Mouse (Mus musculus) embryonic fibroblast, embryonic 13.5 days (primary cell): ENCODE results near the gene Twnk. TPM values are rescaled to one million over a fixed set of nuclear protein-coding genes. Genes with fewer than 3 reads are reported as not detected.

ENCODE experiments used
- H3K27ac ChIP-seq: 2 replicates; pipeline ENCODE4 v1.5.1; 2012; ENCODE audit warnings: low read length, control low read depth, inconsistent platforms; ENCODE audit not compliant: insufficient read depth
- H3K4me1 ChIP-seq: 2 replicates; pipeline ENCODE4 v1.6.1; 2011; ENCODE audit warnings: low read length; ENCODE audit not compliant: control insufficient read depth, insufficient read depth
- H3K4me3 ChIP-seq: 2 replicates; pipeline ENCODE4 v1.5.1; 2011; ENCODE audit warnings: mild to moderate bottlenecking, control low read depth, low read length; ENCODE audit not compliant: insufficient read depth
- CTCF ChIP-seq: IDR thresholded peaks from 2 replicates; pipeline ENCODE4 v1.5.1; 2011; ENCODE audit warnings: mild to moderate bottlenecking, control low read depth, low read length, moderate library complexity, borderline replicate concordance; ENCODE audit not compliant: insufficient read depth
- POLR2A ChIP-seq: IDR thresholded peaks from 2 replicates; pipeline ENCODE4 v1.6.1; 2011; ENCODE audit warnings: low read depth, mild to moderate bottlenecking, control low read depth, low read length, moderate library complexity
- polyA plus RNA-seq: library from polyadenylated mRNA; stranded (reverse); fragments of >200 nt; gene quantifications from 2 replicates; pipeline ENCODE4 v1.2.4, GENCODE M21; 2011; ENCODE audit warnings: low read depth; ENCODE audit not compliant: missing spikeins, insufficient read length

Twnk gene
- polyA plus RNA-seq, 1 experiment, result 7.8 TPM

DNA sequence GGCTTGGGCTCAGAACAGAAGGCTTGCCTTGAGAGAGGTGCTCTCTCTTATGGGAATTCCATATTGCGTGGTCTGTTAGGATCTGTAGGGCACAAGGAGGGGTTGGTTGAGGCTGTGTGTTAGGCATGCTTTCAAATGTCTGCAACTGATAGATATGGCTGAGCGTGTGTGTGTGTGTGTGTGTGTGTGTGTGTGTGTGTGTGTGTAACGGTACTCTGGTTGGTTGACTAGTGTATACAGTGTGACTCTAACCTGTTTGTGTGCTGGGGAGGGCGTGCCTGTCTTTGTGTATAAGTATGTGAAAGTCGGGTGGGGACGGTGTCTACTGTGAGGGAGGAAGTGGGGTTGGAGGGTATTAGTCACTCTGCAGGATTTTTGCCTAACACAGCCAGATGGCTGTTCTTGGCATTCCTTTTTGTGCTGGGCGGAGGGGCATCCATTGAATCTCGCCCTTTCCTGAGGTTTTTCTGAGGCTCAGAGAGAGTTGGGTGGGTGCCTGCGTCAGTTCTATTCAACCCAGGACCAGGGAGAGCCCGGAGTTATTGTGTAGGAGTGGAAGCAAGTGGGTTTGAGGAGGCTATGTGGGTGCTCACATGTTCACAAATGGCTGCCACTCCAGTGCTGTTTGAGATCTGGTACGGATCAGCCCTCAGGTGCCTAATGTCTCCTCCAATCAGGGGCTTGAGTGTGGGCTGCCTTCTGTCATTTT is 42.6 kb downstream of the Twnk start:
- TF ChIP-seq POLR2A, result peak; percentile 50; the same call in 1 of the 2 replicates
- TF ChIP-seq CTCF, result no peak
- peak overlapping the region; percentile 98 for H3K27ac ChIP-seq
- H3K4me3 ChIP-seq, result peak overlapping the region; percentile 69
- peaks cover 9% of the 10 kb centered on the region; the same call in 1 of the 2 replicates for H3K4me1 ChIP-seq

DNA sequence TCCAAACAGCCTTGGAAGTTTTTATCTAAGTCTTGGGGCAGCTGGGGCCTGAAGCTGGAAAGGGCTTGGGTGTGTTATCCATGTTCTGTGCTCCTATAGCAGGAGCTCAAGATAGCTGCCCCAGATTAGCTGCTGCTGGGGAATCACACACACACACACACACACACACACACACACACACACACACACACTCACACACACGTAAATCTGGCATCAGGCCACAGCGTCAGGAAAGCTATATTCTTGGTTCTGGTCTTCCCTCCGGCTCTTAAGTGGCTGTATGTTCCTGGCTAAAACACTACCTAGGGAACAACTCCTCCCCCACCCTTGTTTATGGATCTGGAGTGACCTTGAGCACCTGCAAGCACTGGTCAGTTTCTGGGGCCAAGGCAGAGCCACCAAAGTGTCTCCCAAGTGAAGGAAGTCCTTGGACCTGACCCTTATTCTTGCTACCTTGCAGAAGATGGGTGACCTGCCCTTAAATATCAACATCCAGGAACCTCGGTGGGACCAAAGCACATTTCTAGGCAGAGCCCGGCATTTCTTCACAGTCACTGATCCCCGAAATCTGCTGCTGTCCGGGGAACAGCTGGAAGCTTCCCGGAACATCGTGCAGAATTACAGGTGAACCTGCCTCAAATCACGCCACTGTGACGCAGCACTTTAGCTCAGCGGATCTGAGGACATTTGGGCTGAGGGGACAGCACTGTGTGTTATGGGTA is 43.3 kb downstream of the Twnk start:
- peaks cover 9% of the 10 kb centered on the region; the same call in 1 of the 2 replicates for H3K4me1 ChIP-seq
- peak overlapping the region; percentile 98 for H3K27ac ChIP-seq
- peak overlapping the region; percentile 69 for H3K4me3 ChIP-seq
- TF ChIP-seq CTCF (no peak), POLR2A (peak; percentile 23; the same call in 1 of the 2 replicates)

DNA sequence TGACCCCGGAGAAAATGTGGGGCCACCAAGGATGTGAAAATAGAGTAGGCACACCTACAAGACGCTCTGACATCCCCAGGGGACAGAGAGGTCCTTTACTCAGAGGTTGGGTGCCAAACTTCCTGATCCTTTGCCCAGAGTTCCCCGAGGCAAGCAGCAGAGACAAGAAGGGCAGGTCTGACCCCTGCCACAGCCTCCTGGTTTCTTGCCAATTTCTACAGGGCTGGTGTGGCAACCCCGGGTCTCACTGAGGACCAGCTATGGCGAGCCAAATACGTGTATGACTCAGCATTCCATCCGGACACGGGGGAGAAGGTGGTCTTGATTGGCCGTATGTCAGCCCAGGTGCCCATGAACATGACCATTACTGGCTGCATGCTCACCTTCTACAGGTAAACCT is 44.1 kb downstream of the Twnk start:
- Histone ChIP-seq H3K27ac (no peak overlapping the region), H3K4me1 (peaks cover 10% of the 10 kb centered on the region; the same call in 1 of the 2 replicates), H3K4me3 (no peak overlapping the region)
- no peak for TF ChIP-seq POLR2A
- no peak for TF ChIP-seq CTCF

DNA sequence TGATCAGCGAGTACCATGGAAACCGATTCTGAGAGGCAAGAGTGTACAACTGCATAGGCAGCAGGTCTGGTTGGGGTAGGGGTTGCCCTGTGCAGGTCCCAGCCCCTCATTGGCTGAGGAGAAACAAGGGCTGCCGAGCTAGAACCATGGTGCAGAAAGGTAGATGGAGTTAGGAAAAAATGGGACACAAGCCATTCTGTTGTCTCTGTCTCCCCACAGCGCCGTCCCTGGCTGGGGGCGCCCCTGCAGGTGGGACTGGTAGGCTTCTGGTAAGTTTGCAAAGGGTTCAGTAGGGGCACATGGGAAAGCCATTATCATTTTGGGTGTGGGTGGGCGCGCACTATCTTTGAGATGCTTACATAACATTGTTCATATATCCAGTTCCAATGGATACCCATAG is 48.0 kb downstream of the Twnk start:
- TF ChIP-seq POLR2A (no peak), CTCF (no peak)
- H3K4me3 ChIP-seq, result no peak overlapping the region
- peaks cover 21% of the 10 kb centered on the region for H3K4me1 ChIP-seq
- H3K27ac ChIP-seq, result no peak overlapping the region

DNA sequence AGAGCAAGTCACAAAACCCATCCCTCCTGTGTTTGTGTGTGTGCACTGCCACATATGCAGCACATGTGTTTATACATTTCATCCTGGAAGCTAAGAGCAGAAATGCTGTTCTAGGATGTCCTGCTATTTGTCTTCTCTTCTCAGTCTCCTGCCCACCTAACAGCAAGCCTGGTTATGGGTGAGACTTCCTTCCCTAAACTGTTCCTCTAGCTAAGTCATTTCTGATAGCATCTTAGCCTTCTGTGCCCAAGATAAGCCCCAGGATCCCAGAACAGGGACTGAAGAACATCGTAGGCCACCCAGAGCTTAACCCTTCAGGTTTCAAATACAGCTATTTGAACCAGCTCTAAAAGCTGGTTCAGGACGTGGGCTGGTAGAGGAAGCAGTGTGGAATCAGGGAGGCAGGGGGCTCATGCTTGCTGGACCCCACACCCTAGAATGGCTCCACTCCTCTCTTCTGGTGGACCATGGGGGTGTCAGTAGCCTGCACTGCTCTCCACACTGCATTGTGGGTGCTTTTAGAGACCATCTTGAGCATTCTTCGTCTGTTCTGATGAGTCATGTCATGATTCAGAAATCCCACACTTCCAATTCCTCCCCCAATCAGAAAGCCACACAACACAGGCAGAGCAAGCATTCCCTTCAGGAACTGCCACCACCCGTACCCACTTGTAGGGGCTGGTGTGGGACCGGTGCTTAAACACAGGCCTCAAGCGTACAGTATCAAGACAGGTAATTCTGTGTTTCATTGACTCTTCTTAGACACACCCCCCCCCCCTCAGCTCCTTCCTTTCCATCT is 49.6 kb downstream of the Twnk start:
- Histone ChIP-seq H3K4me1 (peaks cover 13% of the 10 kb centered on the region), H3K4me3 (no peak overlapping the region), H3K27ac (peak overlapping the region; percentile 83)
- TF ChIP-seq POLR2A (peak; percentile 49; the same call in 1 of the 2 replicates), CTCF (no peak)

DNA sequence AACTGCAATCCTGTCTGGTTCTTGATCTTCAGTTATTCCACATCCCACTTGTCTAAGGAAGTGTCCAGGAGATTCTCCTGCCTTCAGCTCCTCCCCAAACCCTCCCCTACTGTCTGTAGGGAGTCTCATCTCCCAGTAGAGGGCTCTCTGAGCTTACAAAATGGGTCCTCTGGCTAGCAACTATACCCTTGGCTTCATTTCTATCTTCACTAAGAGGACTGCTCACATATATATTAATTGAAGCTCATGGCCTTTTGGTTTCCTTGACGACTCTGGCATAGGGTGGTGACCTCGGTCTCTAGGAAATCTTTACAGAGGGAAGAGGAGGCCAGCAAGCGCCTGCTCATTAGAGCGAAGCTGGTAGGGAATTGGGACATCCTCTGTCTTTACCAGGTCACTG is 50.9 kb downstream of the Twnk start:
- Histone ChIP-seq H3K27ac (peak overlapping the region; percentile 94), H3K4me3 (no peak overlapping the region), H3K4me1 (peaks cover 13% of the 10 kb centered on the region)
- no peak for TF ChIP-seq POLR2A
- TF ChIP-seq CTCF, result no peak

DNA sequence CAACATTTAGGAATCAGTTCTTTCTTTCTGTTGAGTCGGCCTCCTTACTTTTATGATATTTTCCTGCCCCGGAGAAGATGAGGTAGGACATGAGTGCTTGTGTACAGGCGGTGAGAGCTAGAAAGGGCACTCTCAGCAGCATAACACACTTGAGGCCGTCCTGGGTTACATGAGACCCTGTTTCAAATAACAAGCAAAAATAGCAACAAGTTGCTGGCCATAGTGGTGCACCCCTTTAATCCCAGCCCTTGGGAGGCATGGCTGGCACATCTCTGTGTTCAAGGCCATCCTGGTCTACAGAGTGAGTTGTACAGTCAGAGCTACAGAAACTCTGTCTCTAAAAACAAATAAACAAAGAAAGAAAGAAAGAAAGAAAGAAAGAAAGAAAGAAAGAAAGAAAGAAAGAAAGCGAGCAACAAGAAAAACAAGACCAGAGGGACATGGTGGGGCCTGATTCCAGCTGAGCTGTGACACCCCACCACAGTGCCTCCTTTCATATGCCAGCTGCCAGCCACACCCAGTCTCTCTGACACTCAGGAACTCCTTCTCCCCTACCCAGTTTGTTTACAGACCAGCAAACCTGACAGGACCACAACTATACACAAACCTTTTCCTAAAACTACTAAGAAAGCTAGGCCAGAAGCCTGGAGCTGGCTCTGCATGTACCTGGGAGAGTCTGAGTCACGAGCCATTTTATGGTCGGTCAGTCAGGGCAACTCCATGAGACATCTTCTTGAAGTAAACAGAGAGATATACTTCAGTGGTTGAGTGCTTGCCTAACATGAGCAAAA is 51.6 kb downstream of the Twnk start:
- H3K27ac ChIP-seq, result peak overlapping the region; percentile 94
- no peak for TF ChIP-seq CTCF
- H3K4me1 ChIP-seq, result peaks cover 13% of the 10 kb centered on the region
- no peak overlapping the region for H3K4me3 ChIP-seq

DNA sequence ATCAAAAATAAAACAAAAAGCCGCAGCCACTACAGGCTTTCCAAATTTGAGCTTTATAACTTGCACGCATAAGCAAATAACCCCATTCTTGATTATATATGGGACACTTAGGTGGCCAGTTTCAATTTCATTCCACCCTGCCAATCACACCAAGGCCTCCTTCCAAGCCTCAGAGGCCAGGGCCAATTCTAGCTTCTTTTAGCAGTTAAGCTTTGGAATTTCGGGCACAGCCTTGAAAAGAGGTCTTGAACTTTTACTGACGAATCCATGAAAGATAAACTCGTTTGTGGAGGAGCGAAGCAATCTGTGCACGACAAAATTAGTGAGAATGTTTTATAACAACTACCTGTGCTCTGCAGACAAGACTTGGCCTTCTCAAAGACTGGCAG is 52.3 kb downstream of the Twnk start:
- Histone ChIP-seq H3K4me1 (peaks cover 13% of the 10 kb centered on the region), H3K27ac (peak overlapping the region; percentile 94), H3K4me3 (peak overlapping the region; percentile 30)
- TF ChIP-seq POLR2A (no peak; the same call in 1 of the 2 replicates), CTCF (no peak)
